Mouse (Mus musculus) Patski (cell line): ENCODE data around the gene Slc5a6. TPM values are rescaled to one million over a fixed set of nuclear protein-coding genes. Genes with fewer than 3 reads are reported as not detected.
"Not testable (repeated sequence)": the region's sequence is repeated elsewhere in the genome, so short reads cannot be mapped to it uniquely, and the experiment has no call there.

Experiments
- ATAC-seq: fragments of 100-300 bp; one replicate; pipeline ENCODE4 v1.8.0; 2021
- CTCF ChIA-PET: fragments of 350-600 bp; sonication (Branson Sonifier 250); formaldehyde crosslinking; loops from one replicate; lab custom pipeline; 2022; ENCODE audit warnings: inconsistent platforms; lab: Charles Lee
- POLR2A ChIA-PET: fragments of 350-600 bp; sonication (Branson Sonifier 250); formaldehyde crosslinking; loops from one replicate; lab custom pipeline; 2022; ENCODE audit warnings: antibody characterized with exemption, inconsistent platforms; lab: Charles Lee
- DNase-seq: peaks from one replicate; pipeline ENCODE4 v3.0.0-alpha.2; 2011; ENCODE audit warnings: low read depth, low spot score
- H3K27me3 ChIP-seq: fragments of 371-371 bp; one replicate; pipeline ENCODE4 v1.5.1; 2021
- CTCF ChIP-seq: fragments of 100-300 bp; IDR thresholded peaks from one replicate; pipeline ENCODE4 v1.5.1; 2021
- in situ Hi-C: fragments of 300-500 bp; cut with MboI; formaldehyde crosslinking; loops from 3 replicates; pipeline ENCODE4 v1.11.1; 2018; ENCODE audit warnings: low pct_unique_long_range_greater_than_20kb, mixed read lengths
- polyA plus RNA-seq: library from polyadenylated mRNA; unstranded; gene quantifications from one replicate; pipeline ENCODE4 v1.2.3, GENCODE M21; 2021

Gene Slc5a6
- polyA plus RNA-seq, 1 experiment from 2014 or later, result 13.2 TPM

DNA sequence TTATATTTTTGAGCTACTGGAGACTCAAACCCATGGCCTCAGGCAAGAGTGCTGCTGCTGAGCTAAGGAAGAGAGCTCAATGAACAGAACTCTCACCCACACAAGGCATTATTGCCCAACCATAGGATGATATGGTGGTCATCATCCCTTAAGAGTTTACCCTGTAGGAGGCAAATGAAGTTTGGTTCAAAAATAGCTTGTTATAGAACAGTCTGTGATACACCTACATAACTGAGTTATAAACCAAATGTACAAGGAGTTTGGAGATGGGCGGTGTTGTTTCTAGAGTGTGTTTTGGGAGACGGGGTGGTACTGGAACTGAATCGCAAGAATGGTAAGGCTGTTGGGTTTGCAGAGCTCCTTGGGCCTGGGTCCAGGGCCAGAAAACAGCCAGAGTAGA lies 21.1 kb upstream of the Slc5a6 start:
- no peaks in the 10 kb centered on the region for H3K27me3 ChIP-seq
- no peak for ATAC-seq

DNA sequence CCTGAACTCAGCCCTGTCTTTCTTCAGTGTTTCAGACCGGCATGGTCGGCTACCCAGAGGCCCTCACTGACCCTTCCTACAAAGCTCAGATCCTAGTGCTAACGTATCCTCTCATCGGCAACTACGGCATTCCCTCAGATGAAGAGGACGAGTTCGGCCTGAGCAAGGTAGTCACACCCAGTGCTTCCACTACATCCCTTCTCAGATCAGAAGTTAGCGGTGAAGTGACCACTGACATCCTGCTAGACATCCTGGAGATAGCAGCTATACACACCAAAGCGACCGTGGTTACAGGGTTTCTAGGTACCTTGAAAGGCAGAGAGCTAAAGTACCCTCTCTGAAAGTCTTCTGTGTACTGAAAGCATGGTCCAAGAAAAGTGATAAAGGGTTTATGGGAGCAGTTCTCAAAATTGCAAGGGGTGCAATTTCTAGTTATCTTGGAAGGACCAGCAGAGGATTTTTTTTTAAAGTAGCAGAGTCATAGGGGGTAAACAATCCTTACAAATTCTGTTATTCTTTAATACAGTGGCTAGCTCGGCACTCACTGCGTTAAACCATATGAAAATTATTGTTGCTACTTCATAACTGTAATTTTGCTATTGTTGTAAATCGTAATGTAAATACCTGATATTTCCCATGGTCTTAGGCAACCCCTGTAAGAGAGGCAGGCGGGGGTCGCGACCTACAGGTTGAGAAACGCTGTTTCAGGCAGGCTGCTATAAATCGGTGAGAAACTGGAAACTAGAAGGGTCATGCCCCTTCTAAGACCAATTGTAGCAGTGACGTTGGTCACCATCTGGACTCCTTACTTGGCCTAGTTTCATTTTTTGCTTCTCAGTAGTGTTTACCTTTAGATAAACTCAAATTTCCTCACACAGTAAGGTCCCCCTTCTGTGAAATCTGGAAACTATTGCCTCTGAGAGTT lies 6.8 kb upstream of the Slc5a6 start:
- in situ Hi-C loops, result no loop called here
- DNase-seq, result no peak
- no peak for TF ChIP-seq CTCF
- peak; percentile 10 for ATAC-seq
- ChIA-PET POLR2A (interaction anchor here (1.0 to 1.2 kb wide), 2 partner anchors 20 to 96 kb away, joined by 3 read pairs; no protein-coding TSS in a partner anchor), CTCF (interaction anchor here (0.7 to 1.5 kb wide), 4 partner anchors 10 to 91 kb away, joined by 3 read pairs; no protein-coding TSS in a partner anchor)
- H3K27me3 ChIP-seq, result no peaks in the 10 kb centered on the region

More for the DNA sequence above, 21.1 kb upstream of the Slc5a6 start:
- CTCF ChIA-PET, result interaction anchor here (1.1 to 2.7 kb wide), 4 partner anchors 11 to 16 kb away, joined by 3 to 15 read pairs (median 3); partner anchors contain the start of gene Cad
- in situ Hi-C loops, result no loop called here
- no peak for TF ChIP-seq CTCF
- POLR2A ChIA-PET, result no interaction called here
- DNase-seq, result no peak

DNA sequence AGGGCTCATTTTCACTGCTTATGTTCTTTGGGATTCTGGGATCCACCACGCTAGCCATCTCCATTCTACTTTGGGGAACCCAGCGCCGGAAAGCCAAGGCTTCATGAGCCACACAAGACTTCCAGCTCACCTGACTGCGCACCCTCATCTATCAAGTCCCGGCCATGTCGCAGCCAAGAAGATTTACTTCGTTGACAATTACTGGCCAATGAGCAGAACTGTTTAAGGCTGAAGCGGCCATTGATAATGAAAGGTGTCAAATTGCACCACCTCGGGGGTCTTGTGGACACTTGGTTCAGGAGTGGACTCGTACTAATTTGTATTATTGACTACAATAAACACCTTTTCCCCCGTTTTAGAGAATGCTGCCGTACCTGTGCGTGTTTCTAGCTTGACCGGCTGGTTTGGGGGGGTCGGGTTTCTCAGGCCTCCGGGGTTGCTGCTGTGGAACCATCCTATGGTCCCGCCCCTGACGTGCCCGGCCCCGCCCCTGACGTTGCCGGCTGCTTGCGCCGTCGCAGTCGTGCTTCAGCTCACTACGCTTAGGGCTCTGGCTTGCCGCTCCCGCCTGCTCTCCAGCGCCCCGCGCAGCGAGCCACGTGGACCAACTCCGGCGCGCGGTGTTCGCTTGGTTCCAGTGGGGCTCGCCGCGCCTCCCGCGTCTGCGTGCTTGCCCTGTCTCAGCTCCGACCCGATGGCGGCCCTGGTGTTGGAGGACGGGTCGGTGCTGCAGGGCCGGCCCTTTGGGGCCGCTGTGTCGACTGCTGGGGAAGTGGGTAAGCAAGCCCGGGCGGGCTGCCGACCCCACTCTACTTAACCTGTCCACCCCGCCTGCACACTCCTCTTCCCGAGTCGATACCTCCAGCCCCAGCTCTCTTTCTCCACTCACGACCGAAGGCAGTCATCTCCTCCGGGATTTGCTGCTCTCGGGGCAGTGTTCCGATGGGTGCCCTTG lies 5.8 kb upstream of the Slc5a6 start, which contains the start of gene Cad:
Gene Cad (plus strand): TSS at position 520 of the 955 bp plus-strand sequence.
- peak; percentile 51 for DNase-seq
- peak; percentile 94 for ATAC-seq
- no peak for TF ChIP-seq CTCF
- ChIA-PET CTCF (interaction anchor here (0.9 to 1.5 kb wide), 4 partner anchors 9 to 90 kb away, joined by 3 read pairs; no protein-coding TSS in a partner anchor), POLR2A (interaction anchor here (1.0 to 1.2 kb wide), 3 partner anchors 21 to 140 kb away, joined by 3 read pairs; no protein-coding TSS in a partner anchor)
- no peaks in the 10 kb centered on the region for H3K27me3 ChIP-seq
- in situ Hi-C loops, result no loop called here

DNA sequence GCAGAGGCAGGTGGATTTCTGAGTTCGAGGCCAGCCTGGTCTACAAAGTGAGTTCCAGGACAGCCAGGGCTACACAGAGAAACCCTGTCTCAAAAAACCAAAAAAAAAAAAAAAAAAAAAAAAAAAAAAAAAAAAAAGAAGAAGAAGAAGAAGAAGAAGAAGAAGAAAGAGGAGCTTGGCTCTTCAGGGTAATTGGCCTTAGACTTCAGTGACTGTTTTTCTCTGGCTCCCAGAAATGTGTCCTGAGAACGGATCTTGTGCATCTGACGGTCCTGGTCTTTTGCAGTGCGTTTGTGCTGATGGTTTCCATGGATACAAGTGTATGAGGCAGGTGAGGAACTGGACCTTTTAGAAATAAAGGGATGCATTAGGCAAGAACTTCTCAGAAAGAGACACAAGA lies 5.0 kb upstream of the Slc5a6 start:
- POLR2A ChIA-PET, result interaction anchor here (1.2 kb wide), 1 partner anchor 141 kb away, joined by 3 read pairs; no protein-coding TSS in a partner anchor
- DNase-seq, ATAC-seq, H3K27me3 ChIP-seq, in situ Hi-C loops: not testable (repeated sequence)
- CTCF ChIA-PET, result interaction anchor here (1.1 to 2.0 kb wide), 3 partner anchors 16 to 89 kb away, joined by 3 to 5 read pairs (median 3); no protein-coding TSS in a partner anchor

DNA sequence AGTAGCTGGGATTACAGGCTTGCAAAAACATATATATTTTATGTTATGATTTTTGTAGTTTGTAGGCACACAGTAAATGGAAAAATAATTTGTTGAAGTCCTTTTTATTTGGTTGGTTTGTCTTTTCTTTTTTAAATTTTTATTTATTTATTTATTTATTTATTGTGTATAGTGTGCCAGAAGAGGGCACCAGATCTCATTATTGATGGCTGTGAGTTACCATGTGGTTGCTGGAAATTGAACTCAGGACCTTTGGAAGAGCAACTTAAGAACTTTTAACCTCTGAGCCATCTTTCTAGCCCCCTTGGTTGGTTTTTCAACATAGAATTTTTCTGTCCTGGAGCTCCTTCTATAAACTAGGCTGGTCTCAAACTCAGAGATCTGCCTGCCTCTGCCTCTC lies 1.7 kb upstream of the Slc5a6 start:
- DNase-seq (no peak), ATAC-seq (no peak)
- no peaks in the 10 kb centered on the region for H3K27me3 ChIP-seq
- CTCF ChIA-PET, result interaction anchor here (1.1 to 2.6 kb wide), 4 partner anchors 38 to 129 kb away, joined by 3 to 6 read pairs (median 4); partner anchors contain the start of gene Khk
- peak; percentile 30 for TF ChIP-seq CTCF
- POLR2A ChIA-PET, result no interaction called here
- in situ Hi-C loops, result no loop called here

DNA sequence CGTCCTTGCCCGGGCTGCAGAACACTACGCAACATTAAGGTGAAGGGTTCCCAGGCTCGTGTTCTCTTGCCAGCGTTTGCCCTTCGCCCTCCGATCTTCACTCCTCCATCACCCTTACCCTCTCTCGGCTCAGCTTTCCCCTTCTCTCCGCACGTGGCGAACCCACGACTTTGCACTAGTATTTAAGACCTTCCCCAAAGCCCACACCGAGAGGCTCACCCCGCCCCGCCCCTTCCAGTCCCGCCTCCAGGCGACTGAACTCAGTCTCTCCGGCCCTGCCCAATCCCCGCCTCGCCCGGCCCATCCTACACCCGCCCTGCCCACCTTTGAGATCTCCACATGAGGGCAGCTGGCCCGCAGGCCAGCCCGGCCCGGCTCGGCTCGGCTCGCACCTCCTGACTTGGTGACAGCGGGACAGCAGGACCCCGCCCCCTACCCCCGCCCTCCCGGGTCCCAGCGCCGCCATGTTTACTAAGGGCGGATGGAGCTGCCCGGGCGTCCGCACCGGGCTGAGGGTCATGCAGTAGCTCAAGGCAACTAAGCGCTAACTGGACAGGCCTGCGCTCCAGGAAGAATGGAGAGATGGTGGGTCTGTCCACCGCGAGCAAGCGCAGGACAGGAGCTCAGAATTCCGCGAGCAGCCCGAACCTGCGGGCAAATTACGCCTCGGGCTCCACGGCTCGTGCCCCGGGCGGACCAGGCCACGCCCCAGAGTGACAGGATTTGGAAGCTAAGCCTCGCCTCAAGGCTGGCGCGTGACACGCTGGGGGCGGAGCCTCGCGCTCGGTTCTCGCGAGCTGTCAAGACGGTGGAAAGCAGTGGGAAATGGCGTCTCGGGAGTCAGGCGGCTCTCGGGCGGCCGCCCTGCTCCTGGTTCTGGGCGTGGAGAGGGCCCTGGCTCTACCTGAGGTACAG lies 619 bp downstream of the Slc5a6 start, which contains the start of gene Atraid:
Gene Atraid (plus strand): TSS at position 465 of the 915 bp plus-strand sequence.
- DNase-seq (peak; percentile 97), ATAC-seq (peak; percentile 88)
- no peaks in the 10 kb centered on the region for H3K27me3 ChIP-seq
- ChIA-PET POLR2A (interaction anchor here (0.9 to 1.3 kb wide), 5 partner anchors 11 to 89 kb away, joined by 3 to 7 read pairs (median 5); no protein-coding TSS in a partner anchor), CTCF (interaction anchor here (0.9 to 2.7 kb wide), 7 partner anchors 10 to 127 kb away, joined by 3 to 9 read pairs (median 5); partner anchors contain the start of gene Khk)
- TF ChIP-seq CTCF, result no peak
- in situ Hi-C loops, result no loop called here

DNA sequence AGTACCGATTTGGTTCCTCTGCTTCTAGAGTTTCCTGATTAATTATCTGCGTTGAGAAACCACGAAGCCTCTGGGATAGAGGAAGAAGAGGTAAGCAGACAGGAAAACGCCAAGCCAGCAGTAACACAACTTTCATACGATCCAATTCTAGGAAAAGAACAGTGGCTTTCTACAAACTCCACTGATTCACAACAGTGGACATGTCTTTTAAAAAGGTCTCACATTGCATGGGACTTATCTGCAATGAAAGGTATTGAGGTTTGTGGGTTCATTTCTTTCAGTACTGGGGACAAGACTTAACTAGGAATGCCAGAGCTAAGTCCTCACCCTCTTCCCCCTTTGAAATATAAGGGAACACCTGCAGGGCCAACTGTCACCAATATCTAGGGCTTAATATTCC lies 1.6 kb downstream of the Slc5a6 start:
- ChIA-PET POLR2A (no interaction called here), CTCF (interaction anchor here (1.8 to 2.7 kb wide), 2 partner anchors 9 to 117 kb away, joined by 5 to 9 read pairs; no protein-coding TSS in a partner anchor)
- TF ChIP-seq CTCF, result no peak
- in situ Hi-C loops, result no loop called here
- no peak for ATAC-seq
- DNase-seq, result no peak
- H3K27me3 ChIP-seq, result no peaks in the 10 kb centered on the region

DNA sequence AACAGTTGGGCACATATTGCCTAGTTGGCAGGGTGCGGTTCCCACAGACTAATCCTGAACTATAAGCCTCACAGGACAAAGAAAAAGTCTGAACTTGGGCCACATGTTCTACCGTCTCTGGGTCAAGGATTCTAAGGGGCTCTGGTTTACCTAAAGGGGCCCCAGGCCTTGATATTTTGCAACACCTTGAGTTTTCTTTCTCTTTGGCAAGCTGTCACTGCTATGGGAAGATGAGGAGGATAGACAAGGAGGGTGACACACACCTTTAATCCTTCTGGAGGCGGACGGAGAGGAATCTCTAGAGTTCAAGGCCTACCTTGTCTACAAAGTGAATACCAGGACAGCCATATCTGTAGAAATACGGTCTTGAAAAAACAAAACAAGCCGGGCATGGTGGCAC lies 2.3 kb downstream of the Slc5a6 start:
- in situ Hi-C loops, result no loop called here
- TF ChIP-seq CTCF, result no peak

More for the DNA sequence above, 2.3 kb downstream of the Slc5a6 start:
- H3K27me3 ChIP-seq, result no peaks in the 10 kb centered on the region
- CTCF ChIA-PET, result interaction anchor here (1.8 kb wide), 1 partner anchor 117 kb away, joined by 5 read pairs; no protein-coding TSS in a partner anchor
- no peak for ATAC-seq
- POLR2A ChIA-PET, result interaction anchor here (0.5 kb wide), 1 partner anchor 104 kb away, joined by 3 read pairs; no protein-coding TSS in a partner anchor
- no peak for DNase-seq
